Mouse (Mus musculus) adrenal gland, adult 8-10 months (tissue): ENCODE results near the gene Gm20441. TPM values are rescaled to one million over a fixed set of nuclear protein-coding genes. Genes with fewer than 3 reads are reported as not detected.

ENCODE experiments used
- total RNA-seq, 4 experiments: library from RNA; stranded (reverse); gene quantifications; 2 replicates each; pipeline ENCODE4 v1.2.4; 2022

Gene Gm20441
- total RNA-seq, 4 experiments from 2014 or later, result not detected

Other genes starting within 250 kb of the Gm20441 start
- gene Lrrc75b, start 220.6 kb downstream of the Gm20441 start, total RNA-seq, result under 1 TPM; 0.19 to 0.37 (median 0.26) TPM
- under 1 TPM in 2 of 4 experiments, not detected in 2; 0.40 to 0.42 TPM for gene Ggt1, start 219.3 kb downstream of the Gm20441 start, total RNA-seq
- gene Ggt5, start 191.6 kb downstream of the Gm20441 start, total RNA-seq, result 1 to 10 TPM; 4.2 to 9.6 (median 5.7) TPM
- 10 to 100 TPM in 2 of 4 experiments, 1 to 10 TPM in 2; 9.4 to 15.1 (median 11.5) TPM for gene Susd2, start 136.9 kb downstream of the Gm20441 start, total RNA-seq
- 10 to 100 TPM; 35.7 to 69.0 (median 43.8) TPM for gene Cabin1, start 16.6 kb downstream of the Gm20441 start, total RNA-seq
- 100 to 1,000 TPM in 2 of 4 experiments, 10 to 100 TPM in 2; 85.8 to 143 (median 110) TPM for gene Ddt, start 7.5 kb downstream of the Gm20441 start, total RNA-seq
- gene Gstt3, start 460 bp upstream of the Gm20441 start, total RNA-seq, result 10 to 100 TPM; 28.7 to 37.8 (median 34.4) TPM
- 10 to 100 TPM; 49.4 to 80.4 (median 66.3) TPM for gene Gstt1, start 17.6 kb upstream of the Gm20441 start, total RNA-seq
- not detected for gene Gstt4, start 41.6 kb upstream of the Gm20441 start, total RNA-seq
- gene Gstt2, start 56.5 kb upstream of the Gm20441 start, total RNA-seq, result 10 to 100 TPM; 25.4 to 67.6 (median 45.9) TPM
- gene Mif, start 79.3 kb upstream of the Gm20441 start, total RNA-seq, result 100 to 1,000 TPM; 253 to 280 (median 275) TPM
- 1 to 10 TPM; 1.2 to 2.6 (median 1.6) TPM for gene Derl3, start 112.5 kb upstream of the Gm20441 start, total RNA-seq
- 100 to 1,000 TPM in 1 of 4 experiments, 10 to 100 TPM in 3; 73.2 to 105 (median 85.1) TPM for gene Smarcb1, start 140.7 kb upstream of the Gm20441 start, total RNA-seq
- gene Chchd10, start 152.2 kb upstream of the Gm20441 start, total RNA-seq, result 100 to 1,000 TPM; 741 to 924 (median 745) TPM
- gene Mmp11, start 155.5 kb upstream of the Gm20441 start, total RNA-seq, result 10 to 100 TPM in 2 of 4 experiments, 1 to 10 TPM in 2; 7.7 to 21.1 (median 13.2) TPM
- 1 to 10 TPM in 3 of 4 experiments, under 1 TPM in 1; 0.83 to 2.8 (median 1.3) TPM for gene Gm867, start 159.7 kb upstream of the Gm20441 start, total RNA-seq
- under 1 TPM in 1 of 4 experiments, not detected in 3; 0.65 TPM for gene Vpreb3, start 162.1 kb upstream of the Gm20441 start, total RNA-seq
- gene Gm5134, start 173.6 kb upstream of the Gm20441 start, total RNA-seq, result not detected